Mouse (Mus musculus) ES-Bruce4 (cell line): ENCODE results near the gene Tmem107.

Experiments used
- CTCF ChIP-seq: IDR thresholded peaks from one replicate; pipeline ENCODE4 v1.8.1; 2011; ENCODE audit warnings: low read depth, low read length
- POLR2A ChIP-seq: IDR thresholded peaks from one replicate; pipeline ENCODE4 v1.8.1; 2011; ENCODE audit warnings: low read length; ENCODE audit not compliant: insufficient read depth

DNA sequence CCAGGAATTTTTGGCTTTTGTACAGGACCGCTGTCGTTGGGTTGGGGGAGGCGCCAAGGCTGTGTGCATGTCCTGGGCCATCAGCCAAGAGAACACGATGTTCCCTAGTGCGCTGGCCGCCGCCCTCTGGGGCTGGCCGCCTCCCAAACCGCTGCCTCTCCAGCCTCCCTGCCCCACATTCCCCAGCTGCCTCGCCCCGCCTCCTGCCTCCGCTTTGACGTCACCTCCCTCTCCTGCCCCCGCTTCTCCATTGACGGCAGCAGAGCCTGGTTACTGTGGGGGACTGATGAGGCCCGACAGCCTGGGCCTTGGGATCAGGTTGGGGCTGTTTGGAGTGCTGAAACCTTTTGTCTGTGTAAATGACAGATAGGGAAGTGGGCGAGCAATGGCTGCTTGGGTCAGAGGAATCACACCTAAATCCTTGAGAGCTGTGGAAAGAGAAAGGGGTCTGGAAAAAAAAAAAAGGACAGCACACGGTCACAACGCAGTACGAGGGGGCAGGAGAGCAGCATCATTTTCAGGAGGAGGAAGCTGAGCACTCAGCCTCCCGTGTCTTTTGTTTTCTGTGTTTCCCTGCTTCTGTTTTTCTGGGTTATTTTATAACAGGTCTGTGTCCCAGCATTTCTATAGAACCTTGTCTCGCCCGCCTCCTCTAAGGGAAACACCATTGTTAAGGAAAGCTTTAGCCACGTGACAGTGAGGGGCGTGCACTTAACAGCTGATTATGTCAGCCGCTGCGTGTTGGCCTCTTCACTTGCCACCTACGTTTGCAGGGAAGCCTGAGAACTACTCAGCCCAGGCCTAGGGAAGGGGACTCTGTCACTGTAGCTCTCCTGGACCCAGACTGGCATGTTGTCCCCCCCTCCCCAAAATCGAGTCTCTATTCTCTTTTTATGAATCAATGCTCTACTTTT, 26.6 kb downstream of the Tmem107 start:
- no peak for TF ChIP-seq POLR2A
- TF ChIP-seq CTCF, result no peak
